Mouse (Mus musculus) large intestine, adult 2 months (tissue): ENCODE results near the gene Asxl1. TPM values are rescaled to one million over a fixed set of nuclear protein-coding genes. Genes with fewer than 3 reads are reported as not detected.

ENCODE experiments used
- DNase-seq: peaks from one replicate; pipeline ENCODE4 v3.0.0-alpha.2; 2012; ENCODE audit warnings: low read depth, low spot score
- WGBS: fragments of 180-500 bp; shearing (Covaris S2); methylation state at CpG from one replicate; pipeline ENCODE4 v1.1.7; 2018; 5-methylcytosine and 5-hydroxymethylcytosine counted together
- polyA plus RNA-seq: library from polyadenylated mRNA; depleted of rRNA; stranded (reverse); fragments of >200 nt; gene quantifications from 2 replicates; pipeline ENCODE4 v1.2.3, GENCODE M21; 2012; rRNA removed

Gene Asxl1
- 8.0 and 10.3 TPM in 2 replicates for polyA plus RNA-seq

GRCm38 (mm10) chr2:153345454-153346220 lies at the start of gene Asxl1:
Gene Asxl1 (plus strand): TSS chr2:153345829.
- under 1% methylated on average over 79 of the region's 79 CpGs for WGBS
- DNase-seq = peak; percentile 95

GRCm38 (mm10) chr2:153297771-153298170 lies 47.9 kb upstream of the Asxl1 start:
- DNase-seq = no peak
- WGBS = 83% methylated on average over 4 of the region's 4 CpGs

- 39% methylated on average over 4 of the region's 4 CpGs for WGBS
- DNase-seq = no peak
These were observed 47.2 kb upstream of the Asxl1 start for GRCm38 (mm10) chr2:153298460-153298859.

- WGBS = 56% methylated on average over 4 of the region's 4 CpGs
- DNase-seq = no peak
These were observed 46.8 kb upstream of the Asxl1 start for GRCm38 (mm10) chr2:153298863-153299262.

GRCm38 (mm10) chr2:153301123-153301522 lies 44.5 kb upstream of the Asxl1 start:
- WGBS = 94% methylated on average over 5 of the region's 5 CpGs
- DNase-seq = no peak

- WGBS = 84% methylated on average over 6 of the region's 6 CpGs
- DNase-seq = no peak
These were observed 40.4 kb upstream of the Asxl1 start for GRCm38 (mm10) chr2:153305240-153305639.

GRCm38 (mm10) chr2:153308586-153308985 lies 37.0 kb upstream of the Asxl1 start:
- 43% methylated on average over 7 of the region's 7 CpGs for WGBS
- no peak for DNase-seq

GRCm38 (mm10) chr2:153309106-153309505 lies 36.5 kb upstream of the Asxl1 start:
- DNase-seq = no peak
- 55% methylated on average over 8 of the region's 8 CpGs for WGBS

- 74% methylated on average over 6 of the region's 6 CpGs for whole genome bisulfite sequencing
These were observed 35.4 kb upstream of the Asxl1 start for GRCm38 (mm10) chr2:153310228-153310627.

GRCm38 (mm10) chr2:153312884-153313283 lies 32.7 kb upstream of the Asxl1 start:
- DNase-seq = no peak

More at GRCm38 (mm10) chr2:153310228-153310627, 35.4 kb upstream of the Asxl1 start:
- DNase-seq = no peak

GRCm38 (mm10) chr2:153318408-153318807 lies 27.2 kb upstream of the Asxl1 start:
- DNase-seq = no peak
- WGBS = 88% methylated on average over 4 of the region's 4 CpGs

More at GRCm38 (mm10) chr2:153312884-153313283, 32.7 kb upstream of the Asxl1 start:
- WGBS = 90% methylated on average over 9 of the region's 9 CpGs

- DNase-seq = no peak
- WGBS = 58% methylated on average over 8 of the region's 8 CpGs
These were observed 26.5 kb upstream of the Asxl1 start for GRCm38 (mm10) chr2:153319036-153319643.

GRCm38 (mm10) chr2:153325706-153326376 lies 19.8 kb upstream of the Asxl1 start:
- no peak for DNase-seq
- WGBS = 65% methylated on average over 9 of the region's 9 CpGs

- 89% methylated on average over 5 of the region's 5 CpGs for WGBS
- DNase-seq = no peak
These were observed 13.4 kb upstream of the Asxl1 start for GRCm38 (mm10) chr2:153332271-153332670.

GRCm38 (mm10) chr2:153332981-153333380 lies 12.6 kb upstream of the Asxl1 start:
- 96% methylated on average over 3 of the region's 3 CpGs for WGBS
- DNase-seq = no peak

- 58% methylated on average over 6 of the region's 6 CpGs for WGBS
- no peak for DNase-seq
These were observed 11.8 kb upstream of the Asxl1 start for GRCm38 (mm10) chr2:153333822-153334232.

GRCm38 (mm10) chr2:153334281-153334680 lies 11.3 kb upstream of the Asxl1 start:
- no peak for DNase-seq
- 85% methylated on average over 3 of the region's 3 CpGs for WGBS

- 66% methylated on average over 2 of the region's 2 CpGs for WGBS
- no peak for DNase-seq
These were observed 9.5 kb upstream of the Asxl1 start for GRCm38 (mm10) chr2:153336117-153336516.

- DNase-seq = no peak
- 70% methylated on average over 9 of the region's 9 CpGs for WGBS
These were observed 7.0 kb upstream of the Asxl1 start for GRCm38 (mm10) chr2:153338361-153339350.
